Mouse (Mus musculus) left cerebral cortex, adult 2 months (tissue): ENCODE data around the gene 1700014D04Rik. TPM values are rescaled to one million over a fixed set of nuclear protein-coding genes. Genes with fewer than 3 reads are reported as not detected.
A peak's percentile ranks its signal among the peaks of the same experiment; 100 is the strongest.
"Not testable (repeated sequence)": the region's sequence is repeated elsewhere in the genome, so short reads cannot be mapped to it uniquely, and the experiment has no call there.

Experiments used
- DNase-seq, 2 experiments: peaks; one replicate each; pipeline ENCODE4 v3.0.0; 2021 to 2022; ENCODE audit warnings: low spot score in 2 of 2, mixed read lengths in 1 of 2; ENCODE audit errors: extremely low spot score in 1 of 2
- H3K27ac ChIP-seq: fragments of 200-600 bp; 2 replicates; pipeline ENCODE4 v1.8.1; 2022
- H3K4me3 ChIP-seq: fragments of 200-600 bp; 2 replicates; pipeline ENCODE4 v1.8.1; 2022
- CTCF ChIP-seq: fragments of 200-600 bp; IDR thresholded peaks from 2 replicates; pipeline ENCODE4 v1.8.1; 2022; ENCODE audit warnings: antibody characterized with exemption, mild to moderate bottlenecking, moderate library complexity
- intact Hi-C: fragments of 180-260 bp; cut with DNase I; formaldehyde crosslinking; loops from one replicate; pipeline ENCODE4 v1.15.1; 2025
- long read RNA-seq, 2 experiments: library from polyadenylated mRNA; stranded (forward); transcript quantifications; one replicate each; pipeline ENCODE4 v2.0.0; 2021; ENCODE audit warnings: borderline mapping rate in 2 of 2
- total RNA-seq, 2 experiments: library from RNA; stranded (reverse); gene quantifications; 2 replicates each; pipeline ENCODE4 v1.2.3; 2021

Gene 1700014D04Rik
- total RNA-seq: 1 to 10 TPM; 1.8 to 2.5 TPM
- long read RNA-seq, experiment 1, partial matches to known transcripts: 0 of 4 reads
- long read RNA-seq, experiment 1, other reads (novel, unspliced or antisense): 1 of 4 reads
- long read RNA-seq, experiment 2: 0 reads

- no peak for TF ChIP-seq CTCF
- peak within 1 kb of the TSS; percentile 24; the same call in 1 of the 2 replicates for H3K27ac ChIP-seq
- peak; percentile 65 to 66 for DNase-seq
- intact Hi-C loops: no loop called here
- H3K4me3 ChIP-seq: no peak within 1 kb of the TSS
Observed at GRCm38 (mm10) chr13:59746711-59747110, at the start of gene 1700014D04Rik. 1700014D04Rik (minus strand) TSS chr13:59746752.

GRCm38 (mm10) chr13:59795807-59796465 is 49.4 kb upstream of the 1700014D04Rik start:
- DNase-seq: no peak
- no peak for TF ChIP-seq CTCF
- H3K4me3 ChIP-seq: no peak overlapping the region

GRCm38 (mm10) chr13:59794786-59795185 is 48.2 kb upstream of the 1700014D04Rik start:
- Histone ChIP-seq H3K4me3 (no peak overlapping the region), H3K27ac (no peak overlapping the region)
- intact Hi-C loops: no loop called here
- no peak for DNase-seq
- no peak for TF ChIP-seq CTCF

More at GRCm38 (mm10) chr13:59795807-59796465, 49.4 kb upstream of the 1700014D04Rik start:
- intact Hi-C loops: no loop called here
- H3K27ac ChIP-seq: no peak overlapping the region

GRCm38 (mm10) chr13:59782145-59782544 is 35.6 kb upstream of the 1700014D04Rik start, which contains the start of gene Gm49354:
Gm49354 (minus strand) TSS chr13:59782245.
- DNase-seq: no peak
- Histone ChIP-seq H3K27ac (no peak within 1 kb of the TSS), H3K4me3 (no peak within 1 kb of the TSS)
- intact Hi-C loops: loop anchor here (5.0 kb wide), 1 partner anchor 35 kb away; no protein-coding TSS in a partner anchor
- TF ChIP-seq CTCF: no peak

- not testable (repeated sequence) for DNase-seq, H3K27ac ChIP-seq, H3K4me3 ChIP-seq
- peak; percentile 43 for TF ChIP-seq CTCF
- intact Hi-C loops: loop anchor here (5.0 kb wide), 1 partner anchor 37 kb away; no protein-coding TSS in a partner anchor
Observed at GRCm38 (mm10) chr13:59779744-59780264, 33.3 kb upstream of the 1700014D04Rik start.

GRCm38 (mm10) chr13:59779213-59779612 is 32.7 kb upstream of the 1700014D04Rik start:
- intact Hi-C loops: no loop called here
- Histone ChIP-seq H3K27ac (no peak overlapping the region), H3K4me3 (no peak overlapping the region)
- no peak for DNase-seq
- TF ChIP-seq CTCF: no peak; the same call in none of the 2 replicates

GRCm38 (mm10) chr13:59775168-59775567 is 28.6 kb upstream of the 1700014D04Rik start:
- Histone ChIP-seq H3K27ac (no peak overlapping the region), H3K4me3 (no peak overlapping the region)
- no peak for DNase-seq
- no peak for TF ChIP-seq CTCF
- intact Hi-C loops: no loop called here

- intact Hi-C loops: no loop called here
Observed at GRCm38 (mm10) chr13:59771257-59771656, 24.7 kb upstream of the 1700014D04Rik start.

GRCm38 (mm10) chr13:59770847-59771246 is 24.3 kb upstream of the 1700014D04Rik start:
- Histone ChIP-seq H3K27ac (peak overlapping the region; percentile 99), H3K4me3 (peak overlapping the region; percentile 79)
- no peak for DNase-seq
- no peak for TF ChIP-seq CTCF
- intact Hi-C loops: no loop called here

More at GRCm38 (mm10) chr13:59771257-59771656, 24.7 kb upstream of the 1700014D04Rik start:
- DNase-seq: peak; percentile 53 to 58
- no peak for TF ChIP-seq CTCF
- Histone ChIP-seq H3K4me3 (peak overlapping the region; percentile 79), H3K27ac (peak overlapping the region; percentile 99)

- peak overlapping the region; percentile 79 for H3K4me3 ChIP-seq
- peak; percentile 82 to 83 for DNase-seq
- TF ChIP-seq CTCF: peak; percentile 13; the same call in 1 of the 2 replicates
- H3K27ac ChIP-seq: peak overlapping the region; percentile 99
- intact Hi-C loops: no loop called here
Observed at GRCm38 (mm10) chr13:59770164-59770562, 23.6 kb upstream of the 1700014D04Rik start.

- DNase-seq: peak; percentile 99 to 100
- Histone ChIP-seq H3K27ac (peak within 1 kb of the TSS; percentile 99), H3K4me3 (peak within 1 kb of the TSS; percentile 79)
- intact Hi-C loops: no loop called here
- no peak; the same call in 1 of the 2 replicates for TF ChIP-seq CTCF
Observed at GRCm38 (mm10) chr13:59769296-59770163, 23.0 kb upstream of the 1700014D04Rik start, which contains the start of gene Isca1. Isca1 (minus strand) TSS chr13:59769810.
